Mouse (Mus musculus) lung, postnatal 0 days (tissue): ENCODE measurements around the gene G430095P16Rik.

Experiments
- CTCF ChIP-seq: IDR thresholded peaks from 2 replicates; pipeline ENCODE4 v1.5.1; 2016; ENCODE audit warnings: antibody characterized with exemption, mild to moderate bottlenecking
- EP300 ChIP-seq: IDR thresholded peaks from 2 replicates; pipeline ENCODE4 v1.6.1; 2016; ENCODE audit warnings: antibody characterized with exemption, mild to moderate bottlenecking, control low read depth

GRCm38 (mm10) chr8:84773304-84773703 lies 50.5 kb downstream of the G430095P16Rik start:
- TF ChIP-seq CTCF: no peak
- no peak for TF ChIP-seq EP300
